Mouse (Mus musculus) frontal cortex, adult (tissue): Measurements from ENCODE around the gene Map2.

ENCODE experiments used
- ATAC-seq: cut with Nextera tagmentation; 2 replicates; pipeline ENCODE4 v1.9.2; 2017; ENCODE audit warnings: mild to moderate bottlenecking, moderate library complexity, mixed read lengths; ENCODE audit not compliant: low TSS enrichment

Map2 gene

GRCm38 (mm10) chr1:66175041-66175665 lies at the start of gene Map2:
TSS of gene Map2 (plus strand) at chr1:66175273.
- peak; percentile 91 for ATAC-seq

GRCm38 (mm10) chr1:66133014-66133413 lies 42.1 kb upstream of the Map2 start:
- no peak for ATAC-seq

GRCm38 (mm10) chr1:66135324-66135723 lies 39.7 kb upstream of the Map2 start:
- no peak for ATAC-seq

GRCm38 (mm10) chr1:66140686-66141085 lies 34.4 kb upstream of the Map2 start:
- no peak for ATAC-seq

- no peak for ATAC-seq
Observed at GRCm38 (mm10) chr1:66145180-66145579, 29.9 kb upstream of the Map2 start.

- no peak for ATAC-seq
Observed at GRCm38 (mm10) chr1:66148825-66149514, 26.1 kb upstream of the Map2 start.

- ATAC-seq, result peak; percentile 16; the same call in 1 of the 2 replicates
Observed at GRCm38 (mm10) chr1:66150806-66151205, 24.3 kb upstream of the Map2 start.

- no peak for ATAC-seq
Observed at GRCm38 (mm10) chr1:66157135-66157534, 17.9 kb upstream of the Map2 start.

- ATAC-seq, result no peak
Observed at GRCm38 (mm10) chr1:66157589-66157988, 17.5 kb upstream of the Map2 start.

- ATAC-seq, result peak; percentile 89
Observed at GRCm38 (mm10) chr1:66164648-66165047, 10.4 kb upstream of the Map2 start.

GRCm38 (mm10) chr1:66168722-66169121 lies 6.4 kb upstream of the Map2 start:
- ATAC-seq, result no peak

- no peak for ATAC-seq
Observed at GRCm38 (mm10) chr1:66172127-66172526, 2.9 kb upstream of the Map2 start.

- no peak for ATAC-seq
Observed at GRCm38 (mm10) chr1:66173630-66174029, 1.4 kb upstream of the Map2 start.

GRCm38 (mm10) chr1:66176012-66176837 lies 1.2 kb downstream of the Map2 start:
- 0 out of 2 replicates have a peak, but pooled peaks have one; percentile 15 for ATAC-seq

- no peak for ATAC-seq
Observed at GRCm38 (mm10) chr1:66176838-66177105, 1.7 kb downstream of the Map2 start.

GRCm38 (mm10) chr1:66177489-66178170 lies 2.6 kb downstream of the Map2 start:
- ATAC-seq, result no peak

- peak; percentile 93 for ATAC-seq
Observed at GRCm38 (mm10) chr1:66187016-66187681, 12.1 kb downstream of the Map2 start.

GRCm38 (mm10) chr1:66192401-66192800 lies 17.3 kb downstream of the Map2 start:
- no peak for ATAC-seq

- peak; percentile 22; the same call in 1 of the 2 replicates for ATAC-seq
Observed at GRCm38 (mm10) chr1:66192891-66193290, 17.8 kb downstream of the Map2 start.

GRCm38 (mm10) chr1:66195040-66195726 lies 20.1 kb downstream of the Map2 start:
- no peak for ATAC-seq

- ATAC-seq, result no peak
Observed at GRCm38 (mm10) chr1:66196240-66196639, 21.2 kb downstream of the Map2 start.
